In the genomic region with DNA sequence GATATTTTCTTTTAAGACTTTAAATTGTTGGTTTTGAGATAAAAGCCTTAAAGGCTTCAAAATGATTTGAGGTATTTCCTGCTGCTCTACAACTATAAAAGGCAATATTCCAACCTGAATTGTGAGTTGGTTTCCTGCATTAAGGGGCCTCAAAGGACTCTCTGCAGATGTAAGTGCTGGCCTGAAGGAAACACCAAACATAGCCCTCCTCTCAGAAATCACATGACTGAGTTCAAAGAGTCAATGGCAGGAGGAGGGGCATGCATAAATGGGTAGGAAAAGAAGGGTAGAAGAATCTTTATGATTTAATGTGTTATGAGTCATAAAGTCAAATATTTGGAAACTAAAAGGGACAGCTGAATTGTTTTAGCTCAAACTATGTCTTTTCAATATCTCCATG, we compare ENCODE assay signal across 23 mouse cellular contexts.
"Had no signal": no experiment of that assay in that cellular context is flagged by ENCODE, and none has a peak within 500 bp of the region (broad histone marks: within the 10 kb centered on the region; RNA-seq: fewer than 3 reads in every experiment).

No protein-coding gene starts in this region.

- H3K27ac ChIP-seq: heart, adult 2 months; heart, embryonic 13.5 days; heart, embryonic 15.5 days; hindbrain, embryonic 13.5 days; hindbrain, embryonic 15.5 days; hindbrain, postnatal 0 days; kidney, embryonic 15.5 days; limb, embryonic 13.5 days; limb, embryonic 15.5 days; liver, embryonic 12.5 days had no signal

- H3K4me2 ChIP-seq: heart, embryonic 11.5 days; heart, embryonic 13.5 days; heart, embryonic 15.5 days; hindbrain, embryonic 13.5 days; hindbrain, embryonic 15.5 days; kidney, embryonic 15.5 days; limb, embryonic 13.5 days; limb, embryonic 15.5 days; liver, embryonic 12.5 days had no signal

- H3K27me3 ChIP-seq: heart, embryonic 13.5 days; heart, embryonic 15.5 days; hindbrain, embryonic 13.5 days; hindbrain, embryonic 15.5 days; kidney, embryonic 15.5 days; limb, embryonic 15.5 days; liver, embryonic 12.5 days had no signal

- ATAC-seq: hindbrain, postnatal 0 days; intestine, embryonic 16.5 days; liver, embryonic 12.5 days had no signal

- H3K9me3 ChIP-seq: heart, embryonic 13.5 days; heart, embryonic 15.5 days; hindbrain, embryonic 13.5 days; hindbrain, embryonic 15.5 days; kidney, embryonic 15.5 days; limb, embryonic 13.5 days; limb, embryonic 15.5 days; liver, embryonic 12.5 days had no signal

- DNase-seq: gastrocnemius, postnatal 14 days; gastrocnemius, postnatal 36 days; heart, adult 11 months; heart, adult 2 months; heart, postnatal 14 days; heart, postnatal 36 days; kidney, adult 18-20 months; kidney, postnatal 10 days; kidney, postnatal 36 days; layer of hippocampus, adult 9-11 months; layer of hippocampus, postnatal 36 days; left cerebral cortex, postnatal 4 days had no signal

- H3K4me1 ChIP-seq: heart, embryonic 13.5 days; heart, embryonic 15.5 days; hindbrain, embryonic 13.5 days; hindbrain, embryonic 15.5 days; kidney, embryonic 15.5 days; limb, embryonic 15.5 days; liver, embryonic 12.5 days had no signal

- H3K9ac ChIP-seq: heart, embryonic 13.5 days; heart, embryonic 15.5 days; hindbrain, embryonic 13.5 days; hindbrain, embryonic 15.5 days; kidney, embryonic 15.5 days; limb, embryonic 13.5 days; limb, embryonic 15.5 days; liver, embryonic 12.5 days had no signal

- H3K4me3 ChIP-seq: heart, adult 2 months; heart, embryonic 13.5 days; heart, embryonic 15.5 days; hindbrain, embryonic 13.5 days; hindbrain, embryonic 15.5 days; kidney, embryonic 15.5 days; limb, embryonic 13.5 days; limb, embryonic 15.5 days; liver, embryonic 12.5 days had no signal

- H3K36me3 ChIP-seq: heart, embryonic 13.5 days; heart, embryonic 15.5 days; hindbrain, embryonic 13.5 days; hindbrain, embryonic 15.5 days; kidney, embryonic 15.5 days; limb, embryonic 13.5 days; limb, embryonic 15.5 days; liver, embryonic 12.5 days had no signal
